Mouse (Mus musculus): Measurements from ENCODE around the gene Tyw1.

DNA sequence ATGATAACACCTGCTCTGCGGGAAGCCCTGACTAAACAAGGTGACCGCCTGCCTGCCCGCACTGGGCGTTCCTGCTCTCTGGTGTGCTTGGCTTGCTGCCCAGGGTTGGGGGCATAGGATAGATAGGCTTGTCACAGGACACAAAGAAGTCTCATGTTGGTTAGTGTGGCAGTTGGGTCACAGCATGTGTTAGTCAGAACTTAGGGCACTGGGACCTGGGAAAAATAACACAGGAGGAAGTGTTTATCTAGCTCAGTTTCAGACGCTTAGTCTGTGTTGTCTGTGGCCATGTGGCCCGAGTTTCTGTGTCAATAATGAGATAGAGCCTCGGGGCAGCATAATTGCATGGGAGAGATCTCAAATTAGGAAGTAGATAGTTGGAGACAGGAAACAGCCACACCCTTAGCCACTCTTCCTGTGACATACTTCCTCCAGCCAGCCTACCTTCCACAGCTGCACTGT is 22.6 kb downstream of the Tyw1 start:
- no peak for TF ChIP-seq EP300 (IDR thresholded peaks at IDR 0.05; ENCODE audit: insufficient read depth, low read depth, low read length)
- no peak for TF ChIP-seq CTCF (IDR thresholded peaks at IDR 0.05; ENCODE audit: low read depth, low read length)
